ENCODE assay signal across 12 mouse cellular contexts in genomic region chr2:115780546-115781011, GRCm38 (mm10).
DNase-seq lines count a peak whose midpoint lies in the region; ATAC-seq and TF ChIP-seq lines count a peak whose summit lies in the region.
"Had no signal": no experiment of that assay in that cellular context is flagged by ENCODE, and none has a peak within 500 bp of the region (broad histone marks: within the 10 kb centered on the region; RNA-seq: fewer than 3 reads in every experiment).

No protein-coding gene starts in this region.

- no peak overlapping the region for H3K9ac ChIP-seq in heart, embryonic 13.5 days
- H3K9ac ChIP-seq in heart, embryonic 11.5 days (ENCODE audit: low read depth, low read length) = no peak overlapping the region
- H3K9ac ChIP-seq in heart, postnatal 0 days (replicated peaks; ENCODE audit: low read depth, low read length) = no peak overlapping the region
- H3K9ac ChIP-seq: liver, embryonic 13.5 days had no signal

- ATAC-seq in heart, embryonic 13.5 days (ENCODE audit: extremely low read depth, insufficient number of reproducible peaks, low FRiP score, low TSS enrichment) = no peak
- no peak for ATAC-seq in heart, embryonic 11.5 days (replicated peaks; ENCODE audit: insufficient number of reproducible peaks, low FRiP score, low TSS enrichment)
- peak; percentile 42 for ATAC-seq in heart, postnatal 0 days (ENCODE audit: insufficient read depth, low read depth)
- ATAC-seq: forebrain, embryonic 14.5 days had no signal

- H3K9me3 ChIP-seq in heart, embryonic 13.5 days = no peaks in the 10 kb centered on the region
- no peaks in the 10 kb centered on the region for H3K9me3 ChIP-seq in heart, embryonic 11.5 days (replicated peaks; ENCODE audit: control insufficient read depth, low read length)
- H3K9me3 ChIP-seq in heart, postnatal 0 days (replicated peaks; ENCODE audit: control insufficient read depth, low read length) = no peaks in the 10 kb centered on the region
- H3K9me3 ChIP-seq: hindbrain, embryonic 10.5 days; liver, embryonic 13.5 days had no signal

- H3K27me3 ChIP-seq in heart, embryonic 13.5 days (replicated peaks) = no peaks in the 10 kb centered on the region
- H3K27me3 ChIP-seq in heart, embryonic 11.5 days (ENCODE audit: control insufficient read depth, insufficient read depth, low read length) = no peaks in the 10 kb centered on the region
- no peaks in the 10 kb centered on the region for H3K27me3 ChIP-seq in heart, postnatal 0 days (ENCODE audit: control insufficient read depth, insufficient read depth, low read length)
- H3K27me3 ChIP-seq: liver, embryonic 13.5 days had no signal

- H3K36me3 ChIP-seq in heart, embryonic 13.5 days = 0 out of 2 replicates have a peak, but pooled peaks cover 8% of the 10 kb centered on the region
- no peaks in the 10 kb centered on the region for H3K36me3 ChIP-seq in heart, embryonic 11.5 days (ENCODE audit: control insufficient read depth, insufficient read depth, low read length)
- no peaks in the 10 kb centered on the region for H3K36me3 ChIP-seq in heart, postnatal 0 days (replicated peaks; ENCODE audit: control insufficient read depth, insufficient read depth, low read length)
- H3K36me3 ChIP-seq: liver, embryonic 13.5 days had no signal

- peak; percentile 84 for DNase-seq in NIH3T3 (ENCODE audit: low read depth)
- peak; percentile 45 for DNase-seq in heart, postnatal 0 days (ENCODE audit: low spot score)
- peak; percentile 43 to 77 for DNase-seq in kidney, postnatal 25 days
- DNase-seq in cerebellum, adult 8-10 months = no peak
- DNase-seq in B cell, adult 2 months = no peak
- DNase-seq in cerebellum, adult 11 months = no peak
- DNase-seq: liver, embryonic 13.5 days; thymus, postnatal 4 days had no signal

- TF ChIP-seq EP300 in heart, postnatal 0 days (IDR thresholded peaks at IDR 0.05; ENCODE audit: low read depth) = no peak

- WGBS in heart, embryonic 13.5 days = 53% methylated on average over 5 of the region's 5 CpGs
- 60% methylated on average over 5 of the region's 5 CpGs for WGBS in heart, embryonic 11.5 days (ENCODE audit: insufficient replicate concordance)
- 45% methylated on average over 5 of the region's 5 CpGs for WGBS in heart, postnatal 0 days

- no peak overlapping the region for H3K4me3 ChIP-seq in heart, embryonic 13.5 days
- no peak overlapping the region for H3K4me3 ChIP-seq in heart, embryonic 11.5 days (ENCODE audit: low read depth, low read length)
- H3K4me3 ChIP-seq in heart, postnatal 0 days (ENCODE audit: low read depth, low read length) = no peak overlapping the region
- H3K4me3 ChIP-seq: hindbrain, embryonic 10.5 days; liver, embryonic 13.5 days had no signal

- no peak overlapping the region for H3K4me2 ChIP-seq in heart, embryonic 13.5 days
- no peak overlapping the region for H3K4me2 ChIP-seq in heart, embryonic 11.5 days
- H3K4me2 ChIP-seq in heart, postnatal 0 days (ENCODE audit: low read depth, low read length) = no peak overlapping the region
- H3K4me2 ChIP-seq: liver, embryonic 13.5 days had no signal

- H3K27ac ChIP-seq in heart, embryonic 13.5 days (replicated peaks) = peak overlapping the region; percentile 48
- H3K27ac ChIP-seq in heart, embryonic 11.5 days (ENCODE audit: low read depth, low read length) = no peak overlapping the region
- H3K27ac ChIP-seq in heart, postnatal 0 days (ENCODE audit: low read depth) = peak overlapping the region; percentile 4; the same call in 1 of the 2 replicates
- H3K27ac ChIP-seq: hindbrain, embryonic 10.5 days; liver, embryonic 13.5 days had no signal

- no peak for TF ChIP-seq CTCF in heart, postnatal 0 days (IDR thresholded peaks at IDR 0.05; ENCODE audit: low read depth)

- H3K4me1 ChIP-seq in heart, embryonic 13.5 days = peaks cover 45% of the 10 kb centered on the region
- H3K4me1 ChIP-seq in heart, embryonic 11.5 days (ENCODE audit: control insufficient read depth, insufficient read depth, low read length) = peaks cover 13% of the 10 kb centered on the region
- H3K4me1 ChIP-seq in heart, postnatal 0 days (ENCODE audit: control insufficient read depth, insufficient read depth) = peaks cover 16% of the 10 kb centered on the region
- H3K4me1 ChIP-seq: liver, embryonic 13.5 days had no signal

Comparison
In these comparisons a context has a peak if more than half of its experiments do, and no peak if none do; other contexts are left out.
1. DNase-seq: peak in NIH3T3 (single experiment), heart, postnatal 0 days (single experiment) and kidney, postnatal 25 days (2 of 2); none in cerebellum, adult 8-10 months (single experiment), B cell, adult 2 months (0 of 2) and cerebellum, adult 11 months (single experiment).